Mouse (Mus musculus) erythroblast, embryonic 14.5 days (primary cell): ENCODE measurements around the gene Rcsd1. TPM values are rescaled to one million over a fixed set of nuclear protein-coding genes. Genes with fewer than 3 reads are reported as not detected.

Experiments
- H3K27me3 ChIP-seq: 2 replicates; pipeline ENCODE4 v1.6.1; 2012; ENCODE audit warnings: inconsistent platforms; ENCODE audit not compliant: control insufficient read depth
- H3K36me3 ChIP-seq: 2 replicates; pipeline ENCODE4 v1.6.1; 2012; ENCODE audit warnings: mild to moderate bottlenecking, inconsistent platforms; ENCODE audit not compliant: control insufficient read depth
- H3K4me1 ChIP-seq: 2 replicates; pipeline ENCODE4 v1.6.1; 2012; ENCODE audit warnings: inconsistent platforms; ENCODE audit not compliant: control insufficient read depth
- H3K4me3 ChIP-seq: replicated peaks from 2 replicates; pipeline ENCODE3; 2012; ENCODE audit warnings: moderate library complexity, mild to moderate bottlenecking, inconsistent platforms
- H3K9me3 ChIP-seq: 2 replicates; pipeline ENCODE4 v1.6.1; 2012; ENCODE audit warnings: low read length, inconsistent platforms, mixed read lengths; ENCODE audit not compliant: control insufficient read depth
- GATA1 ChIP-seq: IDR thresholded peaks from 2 replicates; pipeline ENCODE4 v1.6.1; 2012; ENCODE audit warnings: low read length, inconsistent platforms, mixed read lengths
- TAL1 ChIP-seq: IDR thresholded peaks from 3 replicates; pipeline ENCODE4 v1.6.1; 2012; ENCODE audit warnings: low read length, inconsistent platforms, mixed read lengths
- polyA plus RNA-seq: library from polyadenylated mRNA; stranded (reverse); fragments of >175 nt; gene quantifications from 2 replicates; pipeline ENCODE4 v1.2.3, GENCODE M21; 2012

Gene Rcsd1
- polyA plus RNA-seq, 1 experiment, result 0.11 TPM

DNA sequence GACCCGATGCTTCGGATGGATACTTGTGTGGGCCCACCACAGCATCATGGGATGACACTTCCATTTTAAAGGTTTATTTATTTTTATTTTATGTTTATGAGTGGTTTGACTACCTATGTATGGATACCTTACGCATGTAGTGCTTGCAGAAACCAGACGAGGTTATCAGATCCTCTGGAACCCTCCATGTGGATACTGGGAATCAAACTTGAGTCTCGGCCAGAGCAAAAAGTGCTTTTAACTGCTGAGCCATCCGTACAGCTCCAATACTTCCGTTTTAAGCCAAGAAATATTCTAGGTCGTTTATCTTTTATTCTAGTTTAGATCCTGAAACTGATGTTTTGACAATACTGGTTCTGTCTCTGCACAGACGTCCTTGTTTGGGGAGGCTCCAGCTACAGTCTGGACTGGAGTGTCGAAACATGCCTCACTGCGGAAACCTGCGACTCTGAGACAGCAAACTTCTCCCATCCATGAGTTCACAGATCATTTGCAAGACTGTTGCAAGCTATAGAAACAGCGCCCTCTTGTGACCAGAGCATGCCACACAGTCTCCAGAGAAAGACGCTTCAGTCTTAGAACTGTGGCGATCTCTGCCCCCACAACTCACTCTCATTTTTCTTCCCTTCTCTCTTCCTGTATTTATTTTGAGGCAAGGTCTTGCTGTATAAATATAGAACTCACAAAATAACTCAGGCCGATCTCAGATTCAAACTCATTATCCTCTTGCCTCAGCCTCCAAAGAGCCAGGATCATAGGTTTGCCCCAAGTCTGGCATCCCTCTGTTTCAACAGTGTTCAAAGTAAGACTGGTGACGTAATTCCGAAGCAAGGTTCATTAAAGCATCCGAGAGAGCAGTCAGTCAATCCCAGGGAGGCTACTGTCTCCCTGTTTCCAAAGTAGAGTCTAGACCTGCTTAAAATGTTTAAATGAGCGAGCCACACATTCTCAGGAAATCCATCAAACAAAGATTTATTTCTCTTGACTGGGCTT, 26.6 kb upstream of the Rcsd1 start:
- Histone ChIP-seq H3K27me3 (no peaks in the 10 kb centered on the region), H3K4me1 (no peaks in the 10 kb centered on the region), H3K36me3 (no peaks in the 10 kb centered on the region), H3K9me3 (no peaks in the 10 kb centered on the region), H3K4me3 (no peak overlapping the region)
- TF ChIP-seq GATA1 (no peak), TAL1 (no peak)

DNA sequence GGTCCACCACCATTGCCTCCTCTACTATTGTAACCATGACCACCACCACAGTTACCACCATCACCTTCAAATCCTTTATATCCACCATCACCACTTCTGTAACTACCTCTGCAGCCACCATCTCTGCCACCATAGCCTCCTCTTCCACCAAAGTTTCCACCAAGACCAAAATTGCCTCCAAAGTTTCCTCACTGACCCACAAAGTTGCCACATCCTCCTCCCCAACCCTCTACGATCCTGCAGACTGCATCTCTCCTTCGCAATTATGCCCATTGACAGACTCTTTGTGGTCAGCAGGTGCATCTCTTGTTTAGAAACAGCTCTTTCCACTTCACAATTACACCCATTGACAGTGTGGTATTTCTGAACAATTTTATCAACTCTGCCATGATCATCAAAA, 25.3 kb upstream of the Rcsd1 start:
- Histone ChIP-seq H3K4me1 (no peaks in the 10 kb centered on the region), H3K4me3 (no peak overlapping the region), H3K9me3 (no peaks in the 10 kb centered on the region), H3K36me3 (no peaks in the 10 kb centered on the region), H3K27me3 (no peaks in the 10 kb centered on the region)
- TF ChIP-seq TAL1 (no peak), GATA1 (no peak)

DNA sequence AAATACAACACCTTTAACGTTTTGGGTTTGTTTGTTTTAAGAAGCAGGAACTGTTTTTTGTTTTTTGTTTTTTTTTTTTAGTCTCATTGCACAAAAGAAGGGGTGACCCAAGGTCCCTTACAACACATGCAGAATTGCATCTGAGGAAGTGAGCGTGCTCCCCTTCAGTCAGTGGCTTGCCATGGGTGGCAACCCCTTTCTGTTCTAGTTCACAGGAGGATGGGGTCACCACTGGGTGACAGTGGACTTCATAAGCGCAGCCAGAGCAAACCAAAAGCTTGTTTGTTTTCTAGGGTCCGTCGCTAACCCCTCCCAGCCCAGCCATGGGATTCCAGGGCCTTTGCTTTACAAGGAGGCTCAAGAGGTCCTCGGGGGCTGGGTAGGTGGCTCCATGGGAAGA, 22.0 kb upstream of the Rcsd1 start:
- H3K27me3 ChIP-seq, result no peaks in the 10 kb centered on the region
- no peaks in the 10 kb centered on the region for H3K36me3 ChIP-seq
- H3K4me3 ChIP-seq, result no peak overlapping the region
- H3K9me3 ChIP-seq, result no peaks in the 10 kb centered on the region
- H3K4me1 ChIP-seq, result no peaks in the 10 kb centered on the region; the same call in 1 of the 2 replicates
- TF ChIP-seq TAL1 (no peak), GATA1 (no peak)

DNA sequence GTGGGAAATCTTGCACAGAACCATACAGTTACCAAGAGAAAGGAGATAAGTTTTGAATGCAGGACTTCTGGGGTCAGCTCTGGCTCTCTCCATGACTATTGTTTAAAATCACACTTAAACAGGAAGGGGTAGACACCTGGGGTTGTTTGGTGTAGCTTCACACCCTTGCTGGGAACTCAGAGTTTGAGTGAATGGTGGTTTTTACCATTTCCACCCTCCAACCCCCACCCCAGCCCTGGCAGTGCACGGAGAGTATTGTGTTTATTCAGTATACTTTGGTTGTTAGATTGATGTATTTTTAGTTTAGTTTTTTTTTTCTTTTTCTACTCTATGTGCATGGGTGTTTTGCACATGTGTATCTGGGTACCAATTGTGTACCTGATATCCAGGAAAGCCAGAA, 20.6 kb upstream of the Rcsd1 start:
- H3K9me3 ChIP-seq, result no peaks in the 10 kb centered on the region
- no peak overlapping the region for H3K4me3 ChIP-seq
- TF ChIP-seq TAL1 (no peak), GATA1 (no peak)
- no peaks in the 10 kb centered on the region for H3K36me3 ChIP-seq
- H3K4me1 ChIP-seq, result no peaks in the 10 kb centered on the region; the same call in 1 of the 2 replicates
- no peaks in the 10 kb centered on the region for H3K27me3 ChIP-seq

DNA sequence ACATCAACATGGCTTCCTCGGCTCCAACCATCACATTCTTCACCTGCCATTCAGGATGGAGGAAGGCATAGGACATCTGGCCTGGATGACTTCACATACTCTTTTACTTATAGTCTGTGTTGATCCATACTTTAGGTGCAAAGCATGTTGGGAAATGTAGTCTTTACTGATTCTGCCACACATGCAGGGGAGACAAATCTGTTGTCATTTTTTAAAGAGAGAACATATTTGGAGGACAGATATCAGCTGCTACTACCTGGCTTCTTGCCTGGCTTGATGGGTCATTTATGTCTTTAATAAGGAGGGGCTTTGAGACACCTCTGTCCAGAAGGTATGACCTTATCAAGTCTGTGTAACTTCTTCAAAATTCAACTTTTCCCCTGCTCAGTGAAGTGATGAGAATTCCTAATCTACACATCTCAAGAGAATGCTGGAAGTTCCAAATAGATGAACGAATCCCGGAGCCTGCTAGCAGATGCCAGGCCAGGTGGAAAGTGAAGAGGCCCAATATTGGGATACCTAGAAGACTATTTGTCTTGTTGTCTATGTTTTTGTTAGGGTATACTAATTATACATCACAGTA, 18.6 kb upstream of the Rcsd1 start:
- H3K36me3 ChIP-seq, result no peaks in the 10 kb centered on the region
- no peaks in the 10 kb centered on the region; the same call in 1 of the 2 replicates for H3K4me1 ChIP-seq
- H3K4me3 ChIP-seq, result no peak overlapping the region
- H3K9me3 ChIP-seq, result no peaks in the 10 kb centered on the region
- TF ChIP-seq GATA1, result no peak
- TF ChIP-seq TAL1, result no peak
- no peaks in the 10 kb centered on the region for H3K27me3 ChIP-seq

DNA sequence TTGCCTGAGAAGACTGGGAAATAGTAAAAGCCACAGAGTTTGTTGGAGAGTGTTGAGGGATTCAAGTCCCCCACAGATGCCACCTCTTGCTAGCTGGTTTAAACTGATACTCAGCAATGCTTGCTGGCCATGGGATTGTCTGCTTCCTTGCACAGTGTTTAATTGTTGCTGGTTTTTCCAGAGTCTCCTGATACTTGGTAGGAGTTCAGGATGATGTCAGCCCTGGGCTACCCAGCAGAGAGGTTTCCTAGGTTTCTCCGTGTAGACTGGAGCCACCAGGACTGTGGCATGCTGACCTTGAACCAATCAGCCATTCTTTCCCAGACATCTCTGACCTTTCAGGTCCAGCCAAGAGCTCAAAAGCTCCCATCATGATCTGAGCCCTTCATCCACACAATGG, 17.4 kb upstream of the Rcsd1 start:
- no peak overlapping the region for H3K4me3 ChIP-seq

DNA sequence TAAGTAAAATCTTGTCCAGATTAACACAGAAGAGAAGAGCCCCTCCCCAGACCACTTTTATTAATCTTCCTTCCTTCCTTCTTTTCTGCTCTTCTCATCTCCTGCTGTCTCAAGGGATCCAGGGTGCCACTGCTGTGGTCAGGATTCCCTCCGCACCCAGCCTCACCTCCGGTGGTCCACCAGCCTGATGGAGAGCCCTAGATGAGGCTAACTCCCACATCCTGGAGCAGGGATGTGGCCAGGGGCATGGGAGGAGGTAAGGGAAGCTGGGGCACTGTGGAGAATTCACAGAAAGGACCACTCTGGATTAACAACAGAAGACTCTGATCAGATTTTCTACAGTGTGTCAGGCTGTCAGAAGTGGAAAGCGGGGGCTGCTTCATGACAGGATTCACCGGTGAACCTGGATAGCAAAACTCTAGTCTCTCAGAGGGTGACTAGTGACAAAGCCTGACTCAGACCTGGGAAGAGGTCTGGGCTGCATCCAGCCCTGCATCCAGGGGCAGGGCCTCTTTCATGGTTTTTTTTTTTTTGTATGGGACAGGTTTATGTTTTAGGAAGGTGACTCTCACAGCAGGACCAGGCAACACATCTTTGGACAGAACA, 15.6 kb upstream of the Rcsd1 start:
- H3K36me3 ChIP-seq, result no peaks in the 10 kb centered on the region
- no peak overlapping the region for H3K4me3 ChIP-seq
- no peaks in the 10 kb centered on the region for H3K9me3 ChIP-seq
- no peaks in the 10 kb centered on the region; the same call in 1 of the 2 replicates for H3K4me1 ChIP-seq
- no peaks in the 10 kb centered on the region for H3K27me3 ChIP-seq
- TF ChIP-seq GATA1, result no peak
- no peak for TF ChIP-seq TAL1

More for the DNA sequence above, 17.4 kb upstream of the Rcsd1 start:
- Histone ChIP-seq H3K36me3 (no peaks in the 10 kb centered on the region), H3K27me3 (no peaks in the 10 kb centered on the region), H3K9me3 (no peaks in the 10 kb centered on the region), H3K4me1 (no peaks in the 10 kb centered on the region; the same call in 1 of the 2 replicates)
- TF ChIP-seq TAL1 (no peak), GATA1 (no peak)

DNA sequence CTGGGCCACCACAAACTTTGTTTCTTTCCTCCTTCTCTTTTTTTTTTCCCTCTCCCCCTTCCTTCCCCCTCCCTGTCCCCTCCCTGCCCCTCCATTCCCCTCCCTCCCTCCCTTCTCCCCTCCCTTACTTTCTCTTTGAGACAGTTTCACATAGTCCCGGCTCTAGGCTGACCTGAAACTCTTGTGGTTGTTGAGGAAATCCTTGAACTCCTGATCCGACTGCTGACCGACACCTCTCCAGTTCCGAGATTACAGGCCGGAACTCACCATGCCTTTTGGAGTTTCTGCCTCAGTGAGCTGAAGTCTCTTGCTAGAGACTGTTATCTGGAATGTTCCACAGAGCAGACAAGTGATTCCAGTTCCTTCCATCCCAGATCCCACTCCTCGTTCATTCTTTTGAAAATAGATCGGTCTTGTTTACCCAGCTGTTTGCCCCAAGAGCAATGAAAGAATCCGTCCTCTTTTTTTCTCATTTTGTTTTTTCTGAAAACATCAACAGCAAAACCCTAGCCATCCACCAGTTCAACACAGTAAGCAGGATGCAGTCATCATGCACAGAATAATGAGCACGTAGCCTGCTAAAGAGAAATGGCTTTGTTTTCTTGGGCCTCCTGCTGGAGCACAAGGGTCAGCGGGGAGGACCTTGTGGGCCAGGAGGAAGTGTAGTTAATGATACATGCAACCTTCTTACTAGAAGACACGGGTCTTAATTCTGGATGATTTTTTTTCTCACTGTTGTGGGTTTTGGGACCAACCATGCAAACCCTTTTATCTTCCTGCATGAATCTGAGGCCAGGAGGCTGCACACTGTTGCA, 14.9 kb upstream of the Rcsd1 start:
- no peaks in the 10 kb centered on the region for H3K36me3 ChIP-seq
- H3K4me1 ChIP-seq, result no peaks in the 10 kb centered on the region; the same call in 1 of the 2 replicates
- no peak for TF ChIP-seq GATA1
- no peak for TF ChIP-seq TAL1
- H3K9me3 ChIP-seq, result no peaks in the 10 kb centered on the region
- H3K4me3 ChIP-seq, result no peak overlapping the region
- H3K27me3 ChIP-seq, result no peaks in the 10 kb centered on the region
